Mouse (Mus musculus) forebrain, postnatal 0 days (tissue): ENCODE measurements around the gene Tm7sf2. TPM values are rescaled to one million over a fixed set of nuclear protein-coding genes. Genes with fewer than 3 reads are reported as not detected.
A peak's percentile ranks its signal among the peaks of the same experiment; 100 is the strongest.

ENCODE experiments used
- ATAC-seq: fragments of 200-750 bp; cut with Nextera tagmentation; 2 replicates; pipeline ENCODE4 v1.8.0; 2017; ENCODE audit warnings: mild to moderate bottlenecking, moderate library complexity
- DNase-seq: peaks from one replicate; pipeline ENCODE4 v3.0.0-alpha.2; 2015
- H3K27ac ChIP-seq: fragments of 300-500 bp; sonication (generic); 2 replicates; pipeline ENCODE4 v1.5.1; 2014; ENCODE audit warnings: low read depth, mild to moderate bottlenecking, antibody characterized with exemption, low read length, moderate library complexity, mixed read lengths
- H3K27me3 ChIP-seq: fragments of 300-500 bp; sonication (generic); 2 replicates; pipeline ENCODE4 v1.6.1; 2014; ENCODE audit warnings: mild to moderate bottlenecking, low read length, mixed read lengths; ENCODE audit not compliant: insufficient read depth
- H3K36me3 ChIP-seq: fragments of 300-500 bp; sonication (generic); 2 replicates; pipeline ENCODE4 v1.6.1; 2014; ENCODE audit warnings: mild to moderate bottlenecking, moderate library complexity; ENCODE audit not compliant: insufficient read depth
- H3K4me1 ChIP-seq: fragments of 300-500 bp; sonication (generic); 2 replicates; pipeline ENCODE4 v1.6.1; 2014; ENCODE audit warnings: antibody characterized with exemption; ENCODE audit not compliant: insufficient read depth
- H3K4me2 ChIP-seq: fragments of 300-500 bp; sonication (generic); 2 replicates; pipeline ENCODE4 v1.6.1; 2014; ENCODE audit warnings: low read depth, mild to moderate bottlenecking, moderate library complexity
- H3K4me3 ChIP-seq: fragments of 300-500 bp; sonication (generic); 2 replicates; pipeline ENCODE4 v1.5.1; 2014; ENCODE audit warnings: low read depth, low read length, mixed read lengths
- H3K9ac ChIP-seq: fragments of 300-500 bp; sonication (generic); 2 replicates; pipeline ENCODE4 v1.6.1; 2014; ENCODE audit warnings: mild to moderate bottlenecking
- H3K9me3 ChIP-seq: fragments of 300-500 bp; sonication (generic); 2 replicates; pipeline ENCODE4 v1.6.1; 2016; ENCODE audit warnings: low read length
- CTCF ChIP-seq: sonication (generic); IDR thresholded peaks from 2 replicates; pipeline ENCODE4 v1.5.1; 2016; ENCODE audit warnings: antibody characterized with exemption, control low read depth, low read depth
- WGBS: fragments of 180-500 bp; shearing (Covaris S2); extraction: QIAGEN DNeasy Blood & Tissue Kit; methylation state at CpG from one replicate; pipeline ENCODE4 v1.1.7; 2014; 5-methylcytosine and 5-hydroxymethylcytosine counted together
- polyA plus RNA-seq: library from polyadenylated mRNA; unstranded; fragments of >200 nt; fragmentation: Nextera tagmentation; extraction: Ambion mirVana; gene quantifications from 2 replicates; pipeline ENCODE4 v1.2.1, GENCODE M21; 2015
- total RNA-seq: library from RNA; depleted of rRNA; stranded (reverse); fragments of >200 nt; gene quantifications from 2 replicates; pipeline ENCODE4 v1.2.3, GENCODE M21; 2014; rRNA removed

Gene Tm7sf2
- total RNA-seq (70.6 and 79.6 TPM in 2 replicates), polyA plus RNA-seq (37.1 and 43.3 TPM in 2 replicates)

DNA sequence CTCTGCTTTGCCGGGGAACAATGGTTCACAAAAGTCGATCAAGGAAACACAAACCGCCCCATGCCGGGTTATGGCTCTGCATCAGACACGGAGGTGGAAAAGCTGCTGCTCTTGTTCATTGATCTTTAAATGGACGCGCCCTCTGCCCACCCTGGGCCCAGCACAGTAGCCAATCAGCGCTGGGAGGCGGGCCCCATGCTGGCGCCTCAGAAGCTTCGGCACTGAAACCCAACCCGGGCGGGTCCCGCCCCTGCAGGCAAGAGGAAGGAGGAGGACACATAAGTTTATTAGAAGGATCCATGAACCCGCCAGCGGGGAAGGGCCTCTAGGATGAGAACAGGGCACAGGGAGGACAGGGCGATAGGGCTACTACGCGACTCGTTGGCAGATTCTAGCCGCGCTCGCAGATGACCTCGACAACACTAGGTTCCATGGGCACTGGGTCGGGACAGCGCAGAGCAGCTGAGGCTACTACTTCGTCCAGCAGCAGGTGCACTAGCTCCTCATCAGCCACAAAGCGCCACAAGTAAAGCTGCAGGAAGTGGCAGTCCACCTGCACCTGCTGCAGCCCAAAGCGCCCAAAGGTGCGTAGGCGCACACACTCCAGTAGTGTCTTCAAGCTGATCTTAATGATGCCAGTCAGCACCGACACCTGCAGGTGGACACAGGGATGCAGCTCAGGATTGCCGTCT lies at the start of gene Tm7sf2:
Tm7sf2 (minus strand) TSS at position 650 of the 692 bp plus-strand sequence.
- Histone ChIP-seq H3K27me3 (no peaks in the 10 kb centered on the region), H3K27ac (peak within 1 kb of the TSS; percentile 87), H3K9me3 (no peaks in the 10 kb centered on the region), H3K4me3 (peak within 1 kb of the TSS; percentile 64), H3K36me3 (peaks cover 29% of the 10 kb centered on the region), H3K4me1 (peaks cover 14% of the 10 kb centered on the region; the same call in 1 of the 2 replicates), H3K9ac (peak within 1 kb of the TSS; percentile 79), H3K4me2 (peak within 1 kb of the TSS; percentile 95)
- WGBS, result 8% methylated on average over 33 of the region's 33 CpGs
- ATAC-seq, result peak; percentile 93
- TF ChIP-seq CTCF, result no peak
- DNase-seq, result peak; percentile 92

DNA sequence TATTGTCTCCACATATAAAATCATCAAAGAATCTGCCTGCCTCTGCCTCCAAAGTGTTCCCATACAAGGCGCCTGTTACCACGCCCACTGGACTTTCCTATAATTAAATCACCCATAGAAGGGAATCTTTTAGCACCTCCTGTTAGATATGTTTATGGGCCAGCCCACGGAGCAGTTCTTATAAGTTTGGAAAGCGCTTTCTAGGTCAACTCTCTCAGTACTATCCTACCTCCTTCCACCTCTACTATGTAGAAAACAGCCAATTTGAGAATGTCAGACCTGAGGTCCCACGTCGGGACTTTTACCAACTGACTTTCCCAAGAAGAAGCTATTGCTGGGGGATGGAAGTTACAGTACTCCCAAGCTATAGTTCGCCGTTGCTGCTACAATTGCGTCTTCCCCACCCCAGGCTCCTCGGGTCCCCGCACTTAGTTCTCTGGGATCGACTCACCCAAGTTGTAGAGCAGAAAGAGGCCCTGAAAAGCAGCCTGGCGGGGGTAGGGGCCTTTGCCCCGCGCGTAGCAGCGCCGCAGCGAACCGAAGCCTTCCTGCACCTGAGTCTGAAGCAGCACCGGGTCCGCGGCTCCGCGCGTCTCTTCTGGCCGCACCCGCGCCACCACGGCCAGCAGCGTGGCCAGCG lies 49.3 kb upstream of the Tm7sf2 start:
- H3K9me3 ChIP-seq, result no peaks in the 10 kb centered on the region
- peaks cover 15% of the 10 kb centered on the region for H3K4me1 ChIP-seq
- H3K4me3 ChIP-seq, result peak overlapping the region; percentile 76
- peaks cover 38% of the 10 kb centered on the region for H3K36me3 ChIP-seq
- peak overlapping the region; percentile 92 for H3K27ac ChIP-seq
- WGBS, result 11% methylated on average over 32 of the region's 32 CpGs
- peak overlapping the region; percentile 90 for H3K4me2 ChIP-seq
- H3K9ac ChIP-seq, result peak overlapping the region; percentile 91
- ATAC-seq (no peak), DNase-seq (no peak)
- no peak for TF ChIP-seq CTCF
- no peaks in the 10 kb centered on the region for H3K27me3 ChIP-seq

DNA sequence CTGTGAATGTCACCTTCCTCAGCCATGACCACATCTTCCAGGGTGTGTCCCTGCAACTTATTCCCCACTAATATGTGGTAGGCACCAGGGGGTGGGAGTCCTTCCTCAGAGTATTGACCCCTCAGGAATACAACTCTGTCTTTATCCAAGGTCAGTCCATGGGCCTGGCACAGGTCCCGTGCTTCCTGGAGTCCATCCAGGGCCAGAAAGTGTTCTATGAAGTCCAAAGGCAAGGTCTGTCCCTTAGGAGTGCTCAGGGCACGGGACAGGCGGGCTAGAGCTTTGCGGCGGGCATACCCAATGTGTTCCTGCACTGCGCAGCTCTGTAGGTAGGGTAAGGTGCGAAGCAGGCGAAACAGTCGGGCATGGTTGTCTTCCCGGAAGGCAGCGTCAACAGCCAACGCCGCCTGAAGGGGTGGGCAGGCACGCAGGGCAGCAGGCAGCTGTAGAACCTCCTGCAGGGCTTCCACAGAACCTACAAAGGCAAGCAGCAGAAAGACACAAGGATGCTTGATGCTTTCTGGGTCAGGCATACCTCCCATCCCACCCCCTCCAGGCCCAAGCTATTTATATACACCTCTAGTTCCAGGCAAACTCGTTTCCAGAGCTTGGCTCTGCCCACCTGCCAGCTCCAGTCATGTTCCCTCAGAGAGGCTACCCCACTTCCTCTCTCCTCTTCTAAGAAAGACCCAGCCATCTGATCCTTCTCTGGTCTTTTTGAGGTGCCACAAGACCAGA lies 48.1 kb upstream of the Tm7sf2 start:
- Histone ChIP-seq H3K9me3 (no peaks in the 10 kb centered on the region), H3K27ac (no peak overlapping the region), H3K4me3 (no peak overlapping the region), H3K9ac (no peak overlapping the region), H3K36me3 (peaks cover 37% of the 10 kb centered on the region), H3K4me1 (peaks cover 15% of the 10 kb centered on the region), H3K4me2 (no peak overlapping the region), H3K27me3 (no peaks in the 10 kb centered on the region)
- DNase-seq (no peak), ATAC-seq (no peak)
- no peak for TF ChIP-seq CTCF
- WGBS, result 88% methylated on average over 15 of the region's 15 CpGs

DNA sequence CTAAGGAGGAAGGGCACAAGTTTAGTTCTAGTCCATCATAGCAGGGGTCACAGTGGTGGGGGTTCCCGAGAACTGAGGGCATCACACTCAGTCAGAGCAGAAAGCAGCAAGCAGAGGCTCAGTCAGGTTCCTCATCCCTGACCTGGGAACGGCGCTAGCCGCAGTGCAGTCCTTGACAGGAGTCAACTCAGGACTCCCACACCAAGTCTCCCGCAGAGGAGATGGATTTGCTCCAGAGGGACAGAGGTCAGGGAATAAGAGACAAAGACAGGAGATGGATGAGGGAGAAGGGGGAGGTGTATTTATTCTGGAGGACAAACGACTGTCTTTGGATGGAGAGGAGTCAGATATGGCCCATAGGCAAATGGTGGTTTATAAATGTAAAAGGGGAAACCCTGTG lies 44.9 kb upstream of the Tm7sf2 start:
- H3K9me3 ChIP-seq, result no peaks in the 10 kb centered on the region
- TF ChIP-seq CTCF, result no peak
- H3K27me3 ChIP-seq, result no peaks in the 10 kb centered on the region
- no peak overlapping the region for H3K4me2 ChIP-seq
- H3K4me3 ChIP-seq, result no peak overlapping the region
- H3K4me1 ChIP-seq, result peaks cover 7% of the 10 kb centered on the region
- peaks cover 29% of the 10 kb centered on the region for H3K36me3 ChIP-seq
- DNase-seq (no peak), ATAC-seq (no peak)
- H3K9ac ChIP-seq, result no peak overlapping the region
- H3K27ac ChIP-seq, result no peak overlapping the region
- WGBS, result 71% methylated on average over 6 of the region's 6 CpGs

DNA sequence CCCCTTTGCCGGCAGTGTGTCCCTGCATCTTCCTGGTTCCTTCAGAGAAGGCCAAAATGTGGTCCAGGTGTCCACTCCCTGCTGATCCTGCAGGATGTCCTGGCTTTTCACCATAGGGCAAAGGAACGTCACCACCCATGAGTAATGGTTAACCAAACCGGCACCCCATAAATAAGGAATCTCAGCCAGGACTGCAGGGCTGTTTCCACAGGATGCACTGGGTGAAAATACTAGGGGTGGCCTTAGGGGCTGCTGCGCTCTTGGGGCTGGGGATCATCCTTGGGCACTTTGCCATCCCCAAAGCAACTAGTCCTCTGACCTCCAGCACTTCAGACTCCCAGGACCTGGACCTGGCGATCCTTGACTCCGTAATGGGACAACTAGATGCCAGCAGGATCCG lies 37.4 kb upstream of the Tm7sf2 start, which contains the start of gene Naaladl1:
Naaladl1 (plus strand) TSS at position 197 of the 400 bp plus-strand sequence.
- TF ChIP-seq CTCF, result no peak
- Histone ChIP-seq H3K36me3 (no peaks in the 10 kb centered on the region), H3K4me2 (no peak within 1 kb of the TSS), H3K4me1 (no peaks in the 10 kb centered on the region), H3K9ac (no peak within 1 kb of the TSS), H3K4me3 (no peak within 1 kb of the TSS), H3K9me3 (no peaks in the 10 kb centered on the region), H3K27me3 (no peaks in the 10 kb centered on the region), H3K27ac (no peak within 1 kb of the TSS)
- ATAC-seq (no peak), DNase-seq (no peak)
- WGBS, result 89% methylated on average over 7 of the region's 7 CpGs

DNA sequence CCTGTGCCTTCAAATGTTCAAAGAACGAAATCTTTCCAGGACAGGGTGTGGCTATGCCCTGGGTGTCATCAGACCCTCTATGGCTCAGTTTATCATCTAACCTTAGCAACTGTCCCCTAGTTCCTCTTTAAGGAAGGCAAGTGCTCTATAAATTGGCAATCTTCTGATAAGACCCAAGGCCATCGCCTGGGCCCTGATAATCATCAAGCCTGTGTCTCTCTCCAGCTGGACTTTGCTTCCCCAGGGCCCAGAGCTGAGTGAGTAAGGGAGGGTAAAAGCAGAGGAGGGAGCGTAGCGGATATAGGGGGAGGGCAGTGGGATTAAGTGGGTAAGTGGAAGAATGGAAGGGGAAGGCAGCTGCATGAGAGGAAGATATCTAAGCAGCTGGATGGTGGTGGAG lies 36.3 kb upstream of the Tm7sf2 start:
- 82% methylated on average over 4 of the region's 4 CpGs for WGBS
- ATAC-seq, result no peak

More for the DNA sequence above, 36.3 kb upstream of the Tm7sf2 start:
- no peak overlapping the region for H3K27ac ChIP-seq
- no peak for DNase-seq
- H3K9me3 ChIP-seq, result no peaks in the 10 kb centered on the region
- TF ChIP-seq CTCF, result no peak
- no peaks in the 10 kb centered on the region for H3K36me3 ChIP-seq
- H3K4me2 ChIP-seq, result no peak overlapping the region
- no peaks in the 10 kb centered on the region for H3K27me3 ChIP-seq
- no peak overlapping the region for H3K9ac ChIP-seq
- H3K4me3 ChIP-seq, result no peak overlapping the region
- H3K4me1 ChIP-seq, result no peaks in the 10 kb centered on the region
